Mouse (Mus musculus): Measurements from ENCODE around the gene Man1b1. TPM values are rescaled to one million over a fixed set of nuclear protein-coding genes. Genes with fewer than 3 reads are reported as not detected.

Man1b1 gene
- polyA plus RNA-seq, 1 experiment from 2014 or later = 15.3 TPM

- no peaks in the 10 kb centered on the region for H3K9me3 ChIP-seq (replicated peaks; ENCODE audit: control insufficient read depth, low read length)
- peaks cover 68% of the 10 kb centered on the region for H3K27me3 ChIP-seq (ENCODE audit: control insufficient read depth, insufficient read depth, low read depth, low read length)
- H3K4me2 ChIP-seq (ENCODE audit: low read depth, low read length) = peak within 1 kb of the TSS; percentile 64
- H3K36me3 ChIP-seq (ENCODE audit: control insufficient read depth, insufficient read depth) = no peaks in the 10 kb centered on the region
- H3K9ac ChIP-seq (ENCODE audit: low read depth, low read length) = 0 out of 2 replicates have a peak within 1 kb of the TSS, but pooled peaks have one; percentile 16
- peaks cover 8% of the 10 kb centered on the region for H3K4me1 ChIP-seq (ENCODE audit: control insufficient read depth, low read depth, low read length)
- ATAC-seq (ENCODE audit: low read depth) = peak; percentile 64
- peak within 1 kb of the TSS; percentile 48 for H3K4me3 ChIP-seq (ENCODE audit: low read depth, low read length)
- no peak within 1 kb of the TSS for H3K27ac ChIP-seq (ENCODE audit: low read length)
- under 1% methylated on average over 57 of the region's 57 CpGs for WGBS (ENCODE audit: insufficient replicate concordance)
Measured at GRCm38 (mm10) chr2:25395721-25396596, 63.8 kb downstream of the Man1b1 start, which contains the start of gene Entpd2. Entpd2 (plus strand) TSS chr2:25395874.

GRCm38 (mm10) chr2:25396597-25396983 is 64.5 kb downstream of the Man1b1 start:
- H3K27me3 ChIP-seq (ENCODE audit: control insufficient read depth, insufficient read depth, low read depth, low read length) = peaks cover 74% of the 10 kb centered on the region
- no peak for ATAC-seq (ENCODE audit: low read depth)
- H3K9ac ChIP-seq (ENCODE audit: low read depth, low read length) = no peak overlapping the region
- 23% methylated on average over 3 of the region's 3 CpGs for WGBS (ENCODE audit: insufficient replicate concordance)
- H3K36me3 ChIP-seq (ENCODE audit: control insufficient read depth, insufficient read depth) = no peaks in the 10 kb centered on the region
- 0 out of 2 replicates have a peak overlapping the region, but pooled peaks have one; percentile 64 for H3K4me2 ChIP-seq (ENCODE audit: low read depth, low read length)
- no peak overlapping the region for H3K27ac ChIP-seq (ENCODE audit: low read length)
- H3K9me3 ChIP-seq (replicated peaks; ENCODE audit: control insufficient read depth, low read length) = no peaks in the 10 kb centered on the region
- no peak overlapping the region for H3K4me3 ChIP-seq (ENCODE audit: low read depth, low read length)
- peaks cover 8% of the 10 kb centered on the region for H3K4me1 ChIP-seq (ENCODE audit: control insufficient read depth, low read depth, low read length)

DNA sequence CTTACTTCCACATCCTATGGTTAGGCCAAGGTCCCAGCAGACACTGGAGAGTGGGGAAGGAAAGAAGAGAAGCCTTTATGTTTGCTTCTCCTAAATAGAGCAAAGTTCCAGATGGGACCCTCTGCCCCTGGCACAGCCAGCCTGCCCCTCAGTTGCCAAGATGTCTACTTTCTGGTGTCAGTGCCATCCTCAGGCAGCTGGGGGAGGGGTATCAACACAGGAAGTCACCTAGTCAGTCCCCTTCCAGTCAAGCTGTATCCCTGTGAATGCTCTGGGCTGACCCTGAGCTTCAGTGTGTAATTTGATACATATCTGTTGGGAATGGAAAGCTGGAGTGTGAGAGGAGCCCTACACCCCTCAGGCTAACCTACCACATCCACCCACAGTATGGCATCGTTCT is 64.9 kb downstream of the Man1b1 start:
- no peaks in the 10 kb centered on the region for H3K9me3 ChIP-seq (replicated peaks; ENCODE audit: control insufficient read depth, low read length)
- H3K4me1 ChIP-seq (ENCODE audit: control insufficient read depth, low read depth, low read length) = peaks cover 8% of the 10 kb centered on the region
- ATAC-seq (ENCODE audit: low read depth) = no peak
- WGBS (ENCODE audit: insufficient replicate concordance) = 8% methylated on average over 1 of the region's 1 CpGs
- peaks cover 76% of the 10 kb centered on the region for H3K27me3 ChIP-seq (ENCODE audit: control insufficient read depth, insufficient read depth, low read depth, low read length)
- no peaks in the 10 kb centered on the region for H3K36me3 ChIP-seq (ENCODE audit: control insufficient read depth, insufficient read depth)
- no peak overlapping the region for H3K27ac ChIP-seq (ENCODE audit: low read length)
- H3K4me3 ChIP-seq (ENCODE audit: low read depth, low read length) = no peak overlapping the region
- no peak overlapping the region for H3K4me2 ChIP-seq (ENCODE audit: low read depth, low read length)
- no peak overlapping the region for H3K9ac ChIP-seq (ENCODE audit: low read depth, low read length)

DNA sequence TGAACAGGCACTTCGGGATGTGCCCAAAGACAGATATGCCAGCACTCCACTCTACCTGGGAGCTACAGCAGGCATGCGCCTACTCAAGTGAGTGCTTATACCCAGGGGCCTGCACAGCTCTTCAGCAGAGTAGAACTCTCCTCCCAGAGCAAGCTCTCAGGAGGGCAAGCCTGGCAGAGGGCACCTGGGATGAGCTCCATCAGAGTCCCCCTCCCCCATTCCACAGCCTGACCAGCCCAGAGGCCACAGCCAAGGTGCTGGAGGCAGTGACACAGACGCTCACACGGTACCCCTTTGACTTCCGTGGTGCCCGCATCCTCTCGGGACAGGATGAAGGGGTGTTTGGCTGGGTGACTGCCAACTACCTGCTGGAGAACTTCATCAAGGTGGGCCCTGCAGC is 65.9 kb downstream of the Man1b1 start:
- Histone ChIP-seq H3K4me3 (ENCODE audit: low read depth, low read length) (no peak overlapping the region), H3K27ac (ENCODE audit: low read length) (no peak overlapping the region), H3K36me3 (ENCODE audit: control insufficient read depth, insufficient read depth) (no peaks in the 10 kb centered on the region), H3K9me3 (replicated peaks; ENCODE audit: control insufficient read depth, low read length) (no peaks in the 10 kb centered on the region), H3K4me1 (ENCODE audit: control insufficient read depth, low read depth, low read length) (peaks cover 11% of the 10 kb centered on the region), H3K27me3 (ENCODE audit: control insufficient read depth, insufficient read depth, low read depth, low read length) (peaks cover 86% of the 10 kb centered on the region), H3K9ac (ENCODE audit: low read depth, low read length) (no peak overlapping the region), H3K4me2 (ENCODE audit: low read depth, low read length) (no peak overlapping the region)
- WGBS (ENCODE audit: insufficient replicate concordance) = 74% methylated on average over 7 of the region's 7 CpGs
- ATAC-seq (ENCODE audit: low read depth) = no peak

DNA sequence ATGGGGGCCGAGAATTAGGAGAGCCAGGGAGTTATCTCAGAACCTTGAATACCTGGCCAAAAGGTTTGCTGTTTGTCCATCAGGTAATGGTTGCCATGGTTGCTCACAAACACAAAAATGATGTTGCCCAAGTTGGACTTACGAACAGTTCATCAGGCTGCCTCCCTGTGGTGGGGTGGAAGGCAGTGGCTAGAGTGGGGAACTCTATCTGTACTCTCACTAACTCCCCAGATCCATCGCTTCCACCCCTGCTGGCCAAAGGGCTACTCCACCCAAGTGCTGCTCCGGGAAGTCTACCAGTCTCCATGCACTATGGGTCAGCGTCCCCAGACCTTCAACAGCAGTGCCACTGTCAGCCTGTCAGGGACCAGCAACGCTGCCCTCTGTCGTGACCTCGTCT is 66.9 kb downstream of the Man1b1 start, which contains the start of gene Npdc1:
Gene Npdc1, plus strand, starts transcription at position 301 of the 400 bp plus-strand sequence.
- ATAC-seq (ENCODE audit: low read depth) = no peak
- no peaks in the 10 kb centered on the region for H3K9me3 ChIP-seq (replicated peaks; ENCODE audit: control insufficient read depth, low read length)
- 42% methylated on average over 8 of the region's 8 CpGs for WGBS (ENCODE audit: insufficient replicate concordance)
- H3K4me1 ChIP-seq (ENCODE audit: control insufficient read depth, low read depth, low read length) = peaks cover 11% of the 10 kb centered on the region
- no peaks in the 10 kb centered on the region for H3K36me3 ChIP-seq (ENCODE audit: control insufficient read depth, insufficient read depth)
- no peak within 1 kb of the TSS for H3K27ac ChIP-seq (ENCODE audit: low read length)
- H3K27me3 ChIP-seq (ENCODE audit: control insufficient read depth, insufficient read depth, low read depth, low read length) = peaks cover 93% of the 10 kb centered on the region
- no peak within 1 kb of the TSS for H3K9ac ChIP-seq (ENCODE audit: low read depth, low read length)
- no peak within 1 kb of the TSS for H3K4me2 ChIP-seq (ENCODE audit: low read depth, low read length)
- H3K4me3 ChIP-seq (ENCODE audit: low read depth, low read length) = no peak within 1 kb of the TSS

- ATAC-seq (ENCODE audit: low read depth) = no peak
- no peak overlapping the region for H3K9ac ChIP-seq (ENCODE audit: low read depth, low read length)
- H3K4me3 ChIP-seq (ENCODE audit: low read depth, low read length) = no peak overlapping the region
- H3K9me3 ChIP-seq (replicated peaks; ENCODE audit: control insufficient read depth, low read length) = no peaks in the 10 kb centered on the region
- peaks cover 89% of the 10 kb centered on the region for H3K27me3 ChIP-seq (ENCODE audit: control insufficient read depth, insufficient read depth, low read depth, low read length)
- no peak overlapping the region for H3K27ac ChIP-seq (ENCODE audit: low read length)
- no peak overlapping the region for H3K4me2 ChIP-seq (ENCODE audit: low read depth, low read length)
- peaks cover 11% of the 10 kb centered on the region for H3K4me1 ChIP-seq (ENCODE audit: control insufficient read depth, low read depth, low read length)
- no peaks in the 10 kb centered on the region for H3K36me3 ChIP-seq (ENCODE audit: control insufficient read depth, insufficient read depth)
- WGBS (ENCODE audit: insufficient replicate concordance) = 17% methylated on average over 16 of the region's 16 CpGs
Measured at GRCm38 (mm10) chr2:25400291-25400690, 68.2 kb downstream of the Man1b1 start.

DNA sequence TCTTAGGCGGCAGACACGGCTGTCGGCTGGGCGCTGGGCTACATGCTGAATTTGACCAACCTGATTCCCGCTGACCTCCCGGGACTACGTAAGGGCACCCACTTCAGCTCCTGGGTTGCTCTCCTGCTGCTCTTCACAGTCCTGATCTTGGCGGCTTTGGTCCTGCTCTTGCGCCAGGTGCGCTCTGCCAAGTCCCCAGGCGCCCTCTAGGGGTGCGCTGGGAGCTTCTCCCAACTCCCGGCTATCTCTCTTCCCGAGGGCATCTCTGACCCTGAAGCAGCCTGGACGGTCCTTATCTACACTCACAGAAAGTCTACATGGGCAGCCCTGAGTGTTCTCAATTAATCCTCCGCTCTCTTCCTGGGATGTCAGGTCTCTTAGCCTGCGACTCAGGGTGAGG is 68.6 kb downstream of the Man1b1 start:
- peak; percentile 28 for ATAC-seq (ENCODE audit: low read depth)
- WGBS (ENCODE audit: insufficient replicate concordance) = 2% methylated on average over 17 of the region's 17 CpGs
- H3K4me2 ChIP-seq (ENCODE audit: low read depth, low read length) = no peak overlapping the region

More for the DNA sequence above, 68.6 kb downstream of the Man1b1 start:
- H3K27ac ChIP-seq (ENCODE audit: low read length) = no peak overlapping the region
- H3K9me3 ChIP-seq (replicated peaks; ENCODE audit: control insufficient read depth, low read length) = no peaks in the 10 kb centered on the region
- H3K36me3 ChIP-seq (ENCODE audit: control insufficient read depth, insufficient read depth) = no peaks in the 10 kb centered on the region
- peaks cover 87% of the 10 kb centered on the region for H3K27me3 ChIP-seq (ENCODE audit: control insufficient read depth, insufficient read depth, low read depth, low read length)
- no peak overlapping the region for H3K9ac ChIP-seq (ENCODE audit: low read depth, low read length)
- no peak overlapping the region for H3K4me3 ChIP-seq (ENCODE audit: low read depth, low read length)
- peaks cover 7% of the 10 kb centered on the region for H3K4me1 ChIP-seq (ENCODE audit: control insufficient read depth, low read depth, low read length)

Data from liver, embryonic 16.5 days (tissue).